Mouse (Mus musculus) heart, adult 2 months (tissue): ENCODE results near the gene Slc16a2. TPM values are rescaled to one million over a fixed set of nuclear protein-coding genes. Genes with fewer than 3 reads are reported as not detected.
"Not testable (repeated sequence)": the region's sequence is repeated elsewhere in the genome, so short reads cannot be mapped to it uniquely, and the experiment has no call there.

Experiments
- DNase-seq, 2 experiments: peaks; one replicate each; pipeline ENCODE4 v3.0.0; 2021
- H3K27ac ChIP-seq: fragments of 200-600 bp; 2 replicates; pipeline ENCODE4 v1.8.1; 2022
- H3K27me3 ChIP-seq: fragments of 200-500 bp; 2 replicates; pipeline ENCODE4 v1.6.1; 2012; ENCODE audit warnings: mild to moderate bottlenecking, low read length, inconsistent platforms, mixed read lengths; ENCODE audit not compliant: control insufficient read depth, insufficient read depth
- H3K36me3 ChIP-seq: fragments of 200-500 bp; 2 replicates; pipeline ENCODE4 v1.6.1; 2012; ENCODE audit warnings: low read length, inconsistent platforms; ENCODE audit not compliant: control insufficient read depth, insufficient read depth
- H3K4me1 ChIP-seq: fragments of 200-500 bp; 2 replicates; pipeline ENCODE4 v1.6.1; 2011; ENCODE audit warnings: low read length; ENCODE audit not compliant: control insufficient read depth, insufficient read depth
- H3K4me3 ChIP-seq: fragments of 200-600 bp; 2 replicates; pipeline ENCODE4 v1.8.1; 2022
- H3K79me2 ChIP-seq: fragments of 200-500 bp; replicated peaks from 2 replicates; pipeline ENCODE4 v1.6.1; 2012; ENCODE audit warnings: mild to moderate bottlenecking, inconsistent platforms, low read length, moderate library complexity, mixed read lengths; ENCODE audit not compliant: control insufficient read depth, insufficient read depth
- H3K9ac ChIP-seq: fragments of 200-500 bp; 2 replicates; pipeline ENCODE4 v1.6.1; 2012; ENCODE audit warnings: low read depth, mild to moderate bottlenecking, control low read depth, inconsistent platforms, low read length, mixed read lengths
- CTCF ChIP-seq: fragments of 200-600 bp; IDR thresholded peaks from 2 replicates; pipeline ENCODE4 v1.8.1; 2022; ENCODE audit warnings: antibody characterized with exemption, mild to moderate bottlenecking, moderate library complexity
- EP300 ChIP-seq: fragments of 200-500 bp; IDR thresholded peaks from 2 replicates; pipeline ENCODE4 v1.6.1; 2011; ENCODE audit warnings: low read depth, low read length, control low read depth; ENCODE audit not compliant: insufficient read depth
- POLR2A ChIP-seq: fragments of 200-500 bp; IDR thresholded peaks from 2 replicates; pipeline ENCODE4 v1.6.1; 2011; ENCODE audit warnings: mild to moderate bottlenecking, low read depth, low read length, control low read depth; ENCODE audit not compliant: insufficient read depth
- WGBS: fragments of 180-500 bp; shearing (Covaris S2); methylation state at CpG from one replicate; pipeline ENCODE4 v1.1.7; 2018; 5-methylcytosine and 5-hydroxymethylcytosine counted together
- intact Hi-C: fragments of 180-260 bp; cut with DNase I; formaldehyde crosslinking; loops from one replicate; pipeline ENCODE4 v1.15.1; 2025
- polyA plus RNA-seq: library from polyadenylated mRNA; depleted of rRNA; stranded (reverse); fragments of >200 nt; gene quantifications from 2 replicates; pipeline ENCODE4 v1.2.3, GENCODE M21; 2012
- total RNA-seq, 2 experiments: library from RNA; stranded (reverse); gene quantifications; 2 replicates each; pipeline ENCODE4 v1.2.3; 2021

Gene Slc16a2
- total and polyA plus RNA-seq, 3 experiments: 7.3 to 12.8 (median 7.8) TPM

DNA sequence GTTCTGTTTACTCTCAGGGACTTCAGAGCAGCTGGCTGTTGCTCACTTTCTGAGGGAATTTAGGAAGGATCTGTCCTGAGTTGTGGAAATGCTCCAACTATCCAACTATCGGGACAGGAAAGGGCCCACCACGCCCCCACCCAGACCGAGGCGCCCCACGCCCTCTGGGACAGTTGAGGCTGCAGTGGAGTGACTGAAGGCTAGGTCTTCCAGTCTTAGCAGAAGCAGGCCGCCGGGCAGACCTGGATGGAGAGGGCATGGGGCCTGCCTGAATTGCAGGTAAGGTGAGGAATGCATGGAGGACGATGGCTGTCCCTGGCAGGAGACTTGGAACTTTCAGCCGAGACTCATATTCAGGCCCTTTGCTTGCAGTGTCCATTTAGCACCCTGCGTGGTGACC lies 127.4 kb downstream of the Slc16a2 start:
- no peaks in the 10 kb centered on the region for H3K36me3 ChIP-seq
- DNase-seq: no peak
- H3K79me2 ChIP-seq: no peaks in the 10 kb centered on the region
- H3K9ac ChIP-seq: no peak overlapping the region
- no peaks in the 10 kb centered on the region for H3K27me3 ChIP-seq
- H3K27ac ChIP-seq: no peak overlapping the region
- 39% methylated on average over 10 of the region's 10 CpGs for WGBS
- intact Hi-C loops: loop anchor here (10.0 kb wide), 1 partner anchor 290 kb away; the partner anchor contains the start of gene Rlim
- no peak for TF ChIP-seq POLR2A
- no peak for TF ChIP-seq CTCF
- no peak for TF ChIP-seq EP300
- H3K4me1 ChIP-seq: no peaks in the 10 kb centered on the region; the same call in 1 of the 2 replicates
- H3K4me3 ChIP-seq: no peak overlapping the region

DNA sequence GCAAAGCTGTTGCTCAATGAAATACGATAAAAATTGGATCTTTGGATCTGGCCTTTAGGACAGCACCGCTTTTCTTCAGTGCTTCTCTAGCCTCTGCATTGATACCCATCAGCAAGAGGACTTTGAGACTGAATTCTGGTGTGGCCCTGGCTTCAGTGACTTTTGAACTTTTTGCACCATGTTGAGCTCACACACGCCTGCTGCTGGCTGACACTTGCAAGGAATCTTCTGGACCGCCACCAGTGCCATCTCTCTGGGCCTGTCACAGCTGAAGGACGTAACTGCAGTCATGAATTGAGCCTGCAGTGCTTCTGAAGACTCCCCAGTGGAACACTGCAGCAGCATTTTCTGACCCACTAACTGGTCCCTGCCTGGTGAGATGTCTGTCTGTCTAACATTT lies 128.9 kb downstream of the Slc16a2 start:
- TF ChIP-seq EP300: no peak
- no peak for TF ChIP-seq CTCF
- TF ChIP-seq POLR2A: no peak
- H3K9ac ChIP-seq: no peak overlapping the region
- no peaks in the 10 kb centered on the region; the same call in 1 of the 2 replicates for H3K4me1 ChIP-seq
- H3K79me2 ChIP-seq: no peaks in the 10 kb centered on the region
- no peaks in the 10 kb centered on the region for H3K36me3 ChIP-seq
- no peak for DNase-seq
- 82% methylated on average over 5 of the region's 5 CpGs for WGBS
- H3K27ac ChIP-seq: no peak overlapping the region
- no peak overlapping the region for H3K4me3 ChIP-seq
- intact Hi-C loops: loop anchor here (10.0 kb wide), 1 partner anchor 292 kb away; the partner anchor contains the start of gene Rlim
- no peaks in the 10 kb centered on the region for H3K27me3 ChIP-seq

DNA sequence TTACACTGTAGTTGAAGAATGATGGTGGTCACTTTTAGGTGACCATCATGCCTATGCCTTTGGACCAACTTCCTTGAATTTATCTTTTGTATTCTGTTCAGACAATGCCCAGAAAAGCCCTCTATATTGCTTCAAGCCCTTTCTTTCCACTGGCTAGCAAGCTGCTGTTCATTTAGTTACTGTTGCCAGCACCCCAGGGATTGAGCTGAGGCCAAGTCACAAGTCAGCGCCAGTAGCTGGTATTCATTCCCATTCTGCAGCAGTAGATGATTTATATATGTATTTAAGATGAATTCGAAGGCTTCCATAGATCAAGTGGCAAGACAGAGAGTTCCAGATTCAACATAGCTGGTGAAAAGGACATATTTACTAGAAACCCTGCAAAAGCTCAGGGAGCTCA lies 133.2 kb downstream of the Slc16a2 start:
- no peak for DNase-seq
- 81% methylated on average over 2 of the region's 2 CpGs for WGBS
- no peak overlapping the region for H3K27ac ChIP-seq
- intact Hi-C loops: no loop called here
- TF ChIP-seq POLR2A (no peak), EP300 (no peak), CTCF (no peak)
- H3K36me3 ChIP-seq: no peaks in the 10 kb centered on the region
- H3K4me1 ChIP-seq: no peaks in the 10 kb centered on the region
- H3K4me3 ChIP-seq: no peak overlapping the region
- no peaks in the 10 kb centered on the region for H3K27me3 ChIP-seq
- no peak overlapping the region for H3K9ac ChIP-seq
- H3K79me2 ChIP-seq: no peaks in the 10 kb centered on the region

DNA sequence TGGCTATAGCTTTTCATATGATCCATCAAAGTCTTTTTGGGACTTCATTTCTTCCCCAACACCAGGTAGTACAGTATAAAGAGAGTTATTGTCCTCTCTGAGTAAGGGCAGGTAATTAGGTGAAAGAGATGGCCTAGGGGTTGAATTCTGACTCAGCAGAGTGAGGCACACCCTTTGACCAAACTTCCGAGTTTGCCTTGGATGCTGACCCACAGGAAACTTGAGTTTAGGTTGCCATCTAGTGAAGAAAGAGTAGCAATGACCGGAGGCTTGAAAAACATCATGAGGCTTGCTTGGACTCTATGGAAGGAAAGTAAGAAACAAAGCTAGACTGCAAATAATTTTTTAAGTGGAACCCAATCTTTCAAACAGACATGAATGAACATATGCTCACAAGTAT lies 147.1 kb downstream of the Slc16a2 start:
- no peaks in the 10 kb centered on the region for H3K27me3 ChIP-seq
- H3K4me3 ChIP-seq: no peak overlapping the region
- 16% methylated on average over 2 of the region's 2 CpGs for WGBS
- intact Hi-C loops: loop anchor here (2.0 kb wide), 1 partner anchor 190 kb away; no protein-coding TSS in a partner anchor
- DNase-seq: no peak
- no peaks in the 10 kb centered on the region for H3K36me3 ChIP-seq
- TF ChIP-seq EP300: no peak
- peak; percentile 65 for TF ChIP-seq CTCF
- H3K9ac ChIP-seq: no peak overlapping the region
- no peaks in the 10 kb centered on the region for H3K79me2 ChIP-seq
- H3K4me1 ChIP-seq: no peaks in the 10 kb centered on the region
- H3K27ac ChIP-seq: no peak overlapping the region

DNA sequence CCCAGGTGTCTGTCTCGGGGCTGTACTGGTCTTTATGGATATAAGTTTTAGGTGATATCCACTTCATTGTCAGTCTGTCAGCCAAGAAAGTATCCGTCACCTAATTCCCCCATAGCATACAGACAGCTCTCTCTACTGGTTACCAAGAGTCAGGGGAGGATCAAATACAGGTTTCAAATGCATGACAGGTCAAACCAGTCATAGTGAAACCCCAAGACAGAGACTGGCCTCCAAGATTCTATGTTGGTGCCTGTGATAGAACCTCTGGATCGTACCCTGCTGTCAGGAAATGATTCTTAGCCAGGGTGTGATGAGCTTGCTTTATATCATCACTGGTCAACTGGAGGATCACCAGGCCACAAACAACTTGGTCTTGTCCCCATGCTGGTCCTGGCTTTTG lies 148.0 kb downstream of the Slc16a2 start:
- intact Hi-C loops: loop anchor here (2.0 kb wide), 1 partner anchor 189 kb away; no protein-coding TSS in a partner anchor
- no peaks in the 10 kb centered on the region for H3K36me3 ChIP-seq
- no peak overlapping the region for H3K9ac ChIP-seq
- H3K4me3 ChIP-seq: no peak overlapping the region
- DNase-seq: no peak
- H3K27me3 ChIP-seq: no peaks in the 10 kb centered on the region
- H3K4me1 ChIP-seq: no peaks in the 10 kb centered on the region
- 73% methylated on average over 3 of the region's 3 CpGs for WGBS
- no peaks in the 10 kb centered on the region for H3K79me2 ChIP-seq
- no peak for TF ChIP-seq CTCF
- no peak for TF ChIP-seq POLR2A
- no peak for TF ChIP-seq EP300
- H3K27ac ChIP-seq: no peak overlapping the region

DNA sequence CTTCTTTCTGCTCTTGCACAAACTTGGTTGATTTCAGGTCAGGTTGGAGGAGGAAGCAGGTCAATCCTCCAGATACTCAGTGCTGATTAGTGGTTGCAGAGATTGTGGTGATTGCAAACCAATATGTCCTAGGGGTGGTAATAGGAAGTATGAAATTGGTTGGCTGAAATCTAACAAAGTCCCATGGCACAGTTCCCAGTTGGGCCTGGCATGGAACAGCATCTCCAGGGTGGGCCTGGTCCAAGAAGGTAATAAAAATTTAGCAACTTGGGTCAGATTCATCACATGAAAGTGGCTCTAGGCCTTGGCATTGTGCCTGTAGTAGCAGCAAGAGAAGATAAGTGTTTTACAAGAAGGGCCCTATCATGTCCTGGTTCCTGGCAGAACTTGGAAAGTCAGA lies 151.5 kb downstream of the Slc16a2 start:
- intact Hi-C loops: no loop called here
- Histone ChIP-seq H3K36me3 (no peaks in the 10 kb centered on the region), H3K9ac (no peak overlapping the region), H3K4me1 (no peaks in the 10 kb centered on the region), H3K4me3 (no peak overlapping the region), H3K27ac (no peak overlapping the region), H3K27me3 (no peaks in the 10 kb centered on the region), H3K79me2 (no peaks in the 10 kb centered on the region)
- no peak for DNase-seq
- no peak for TF ChIP-seq CTCF
- no peak for TF ChIP-seq EP300
- no peak for TF ChIP-seq POLR2A

DNA sequence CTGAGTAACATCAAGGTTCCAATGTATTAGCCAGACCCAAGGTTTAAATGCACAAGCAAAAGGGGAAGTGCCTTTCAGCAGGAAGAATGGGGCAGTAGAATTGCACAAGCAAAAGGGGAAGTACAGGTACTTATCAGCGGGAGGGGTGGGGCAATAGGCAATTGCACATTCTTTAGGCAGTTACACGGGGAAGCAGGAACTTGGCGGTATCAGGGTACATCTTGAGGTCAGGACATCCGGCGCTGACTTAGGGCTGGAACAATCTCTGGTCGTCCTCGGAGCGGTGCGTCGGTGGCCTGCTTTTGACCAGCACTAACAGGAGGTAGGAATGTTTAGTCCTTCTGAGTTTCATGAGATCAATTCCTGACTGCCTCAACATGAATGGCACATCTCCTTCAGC lies 157.3 kb downstream of the Slc16a2 start:
- H3K27me3 ChIP-seq, H3K4me1 ChIP-seq, intact Hi-C loops, H3K9ac ChIP-seq, H3K36me3 ChIP-seq, DNase-seq, H3K27ac ChIP-seq, H3K79me2 ChIP-seq, H3K4me3 ChIP-seq: not testable (repeated sequence)
- 70% methylated on average over 10 of the region's 10 CpGs for WGBS
